Mouse (Mus musculus) gastrocnemius, postnatal 10 days (tissue): ENCODE measurements around the gene Dcaf7. TPM values are rescaled to one million over a fixed set of nuclear protein-coding genes. Genes with fewer than 3 reads are reported as not detected.
"Not testable (repeated sequence)": the region's sequence is repeated elsewhere in the genome, so short reads cannot be mapped to it uniquely, and the experiment has no call there.

ENCODE experiments used
- DNase-seq: peaks from one replicate; pipeline ENCODE4 v3.0.0; 2021; ENCODE audit warnings: mixed read lengths
- long read RNA-seq, 2 experiments: library from polyadenylated mRNA; stranded (forward); transcript quantifications; one replicate each; pipeline ENCODE4 v2.0.0; 2021
- total RNA-seq, 2 experiments: library from RNA; stranded (reverse); gene quantifications; 2 replicates each; pipeline ENCODE4 v1.2.3; 2021

Dcaf7 gene
- total RNA-seq = 10 to 100 TPM; 39.2 to 40.9 TPM
- long read RNA-seq, experiment 1, full-length matches to known transcripts = 17 of 31 reads
- long read RNA-seq, experiment 1, partial matches to known transcripts = 1 of 31 reads
- long read RNA-seq, experiment 1, other reads (novel, unspliced or antisense) = 13 of 31 reads
- long read RNA-seq, experiment 2, full-length matches to known transcripts = 18 of 37 reads
- long read RNA-seq, experiment 2, partial matches to known transcripts = 17 of 37 reads
- long read RNA-seq, experiment 2, other reads (novel, unspliced or antisense) = 2 of 37 reads

DNA sequence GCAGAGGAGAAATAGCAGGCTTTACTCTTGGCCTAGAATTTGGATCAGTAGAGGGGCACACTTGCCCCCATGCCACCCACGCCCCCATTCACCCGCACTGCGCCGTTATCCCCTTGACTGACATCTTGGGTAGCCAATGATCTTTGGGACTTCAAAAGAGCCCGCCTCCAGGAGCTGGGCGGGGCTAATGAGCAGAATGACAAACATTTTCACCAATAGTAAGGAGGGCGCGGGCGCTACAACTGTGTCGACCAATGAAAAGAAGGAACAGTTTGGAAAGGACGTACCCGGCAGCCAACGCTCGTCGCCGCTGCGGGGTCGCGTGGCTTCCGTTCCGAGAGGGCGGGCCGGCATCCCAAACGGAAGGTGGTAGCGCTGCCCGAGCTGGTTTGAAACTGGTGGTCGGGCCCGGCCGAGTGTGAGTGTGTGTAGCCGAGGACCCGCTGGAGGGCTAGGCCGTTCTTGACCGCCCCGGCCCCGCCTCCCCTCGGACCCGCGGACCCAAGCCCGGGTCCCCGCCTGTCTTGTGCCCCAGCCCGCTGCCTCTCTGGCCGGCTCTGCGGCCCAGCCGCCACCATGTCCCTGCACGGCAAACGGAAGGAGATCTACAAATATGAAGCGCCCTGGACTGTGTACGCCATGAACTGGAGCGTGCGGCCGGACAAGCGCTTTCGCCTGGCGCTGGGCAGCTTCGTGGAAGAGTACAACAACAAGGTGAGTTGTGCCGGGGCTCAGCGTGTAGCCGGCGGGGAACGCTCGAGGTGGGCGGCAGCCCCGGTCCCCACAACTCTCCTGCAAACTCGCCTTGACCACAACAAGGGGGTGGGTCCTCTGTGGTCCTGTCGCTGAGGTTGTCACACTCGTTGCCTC is at the start of gene Dcaf7:
Dcaf7 (plus strand) TSS at position 325 of the 870 bp plus-strand sequence.
- peak; percentile 93 for DNase-seq

DNA sequence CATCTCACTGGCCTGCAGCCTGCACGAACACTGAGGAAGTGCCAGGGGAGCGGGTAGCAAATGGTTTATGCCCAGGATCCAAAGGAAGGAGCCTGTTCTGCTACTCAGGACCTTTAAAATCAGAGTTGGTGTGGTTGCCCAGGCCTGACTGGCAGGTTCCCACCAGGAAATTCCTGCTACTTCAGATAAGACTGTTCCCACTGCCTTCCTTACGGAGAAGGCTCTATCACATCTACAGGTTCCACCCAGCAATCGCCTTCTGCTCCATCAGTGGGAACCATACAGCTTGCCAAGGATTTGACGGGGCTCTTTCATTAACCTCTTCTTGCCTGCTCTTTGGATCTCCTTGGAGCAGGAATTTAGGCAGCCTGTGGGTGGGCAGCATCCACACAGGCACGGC is 49.2 kb upstream of the Dcaf7 start:
- DNase-seq = no peak

DNA sequence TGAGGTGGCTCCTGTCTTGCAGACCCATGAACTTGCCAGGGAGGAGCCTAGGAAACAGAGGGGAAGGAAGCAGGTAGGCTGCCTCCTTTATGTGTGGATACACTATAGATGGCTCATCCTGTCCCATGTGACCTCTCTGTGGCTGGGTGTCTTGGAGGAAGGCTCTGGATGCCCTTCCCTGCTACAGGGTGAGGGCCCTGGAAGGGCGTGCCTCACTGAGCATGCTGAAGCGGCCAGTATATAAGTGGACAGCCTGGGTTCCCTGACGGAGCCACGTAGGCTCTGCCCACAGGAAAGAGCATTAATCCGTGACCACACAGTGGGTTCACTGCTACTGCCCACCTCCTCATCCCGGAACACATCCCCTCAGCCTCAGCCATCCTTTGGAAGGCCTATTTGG is 47.2 kb upstream of the Dcaf7 start:
- no peak for DNase-seq

GRCm38 (mm10) chr11:105990231-105990630 is 46.4 kb upstream of the Dcaf7 start:
- no peak for DNase-seq

GRCm38 (mm10) chr11:105994375-105994774 is 42.3 kb upstream of the Dcaf7 start, which contains the start of gene Ace3:
Ace3 (plus strand) TSS chr11:105994675.
- no peak for DNase-seq

DNA sequence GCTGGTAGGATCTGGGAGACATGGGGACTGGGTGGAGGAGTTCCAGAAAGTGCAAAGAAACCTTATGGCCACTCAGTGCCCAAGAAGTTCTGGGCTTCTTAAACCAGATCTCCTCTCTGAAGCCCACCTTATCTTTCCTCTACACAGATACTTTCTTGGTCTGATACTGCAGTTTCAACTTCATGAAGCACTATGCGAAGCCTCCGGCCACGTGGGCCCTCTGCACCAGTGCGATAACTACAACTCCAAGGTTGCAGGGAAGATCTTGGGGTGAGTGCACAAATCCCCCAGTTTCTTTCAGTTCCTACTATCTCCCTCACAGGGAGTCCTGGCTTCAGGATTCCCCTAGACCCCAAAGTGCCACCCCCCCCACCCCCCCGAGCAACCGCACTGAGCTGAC is 36.6 kb upstream of the Dcaf7 start:
- no peak for DNase-seq

GRCm38 (mm10) chr11:106001718-106002117 is 35.0 kb upstream of the Dcaf7 start:
- no peak for DNase-seq

DNA sequence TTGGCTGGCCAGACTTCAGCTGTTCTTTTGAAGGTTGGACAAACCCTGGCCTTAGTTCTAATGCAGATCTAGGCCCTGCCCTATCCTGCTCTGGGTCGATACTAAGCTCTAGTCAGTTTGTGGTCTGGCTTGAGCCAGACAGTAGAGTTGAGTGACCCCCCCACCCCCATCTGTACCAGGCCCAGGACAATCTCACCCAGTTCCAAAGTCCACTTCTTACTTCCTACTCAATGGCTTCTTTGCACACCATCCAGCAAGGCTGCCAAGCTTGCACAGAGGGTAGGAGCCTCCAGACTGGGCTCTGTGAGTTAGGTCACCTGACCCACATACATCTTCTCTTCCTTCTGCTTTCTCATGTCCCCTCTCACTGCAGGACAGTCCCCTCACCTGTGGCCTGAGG is 32.1 kb upstream of the Dcaf7 start:
- no peak for DNase-seq

DNA sequence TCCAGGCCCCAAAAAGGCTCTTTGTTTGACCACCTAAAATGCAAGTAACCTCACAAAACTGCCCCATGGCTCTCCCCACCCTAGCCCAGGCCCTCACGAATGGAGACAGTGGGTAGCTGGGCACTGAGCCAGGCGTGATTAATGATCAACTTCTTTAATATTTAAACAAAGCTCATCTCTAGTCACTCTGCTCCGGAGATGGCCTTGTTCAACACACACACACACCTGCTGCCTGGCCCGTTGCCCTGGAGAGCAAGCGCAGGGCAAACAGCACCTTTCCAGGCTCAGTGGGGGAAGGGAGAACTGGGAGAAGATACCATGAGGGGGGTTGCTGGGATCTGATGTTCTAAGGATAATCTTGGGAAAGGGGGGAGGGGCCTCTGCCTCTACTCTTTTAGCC is 30.7 kb upstream of the Dcaf7 start:
- no peak for DNase-seq

GRCm38 (mm10) chr11:106007821-106008220 is 28.9 kb upstream of the Dcaf7 start, which contains the start of gene Kcnh6:
Kcnh6 (plus strand) TSS chr11:106008124.
- DNase-seq = peak; percentile 82

- no peak for DNase-seq
Observed at GRCm38 (mm10) chr11:106012711-106013110, 24.0 kb upstream of the Dcaf7 start.

- peak; percentile 64 for DNase-seq
Observed at GRCm38 (mm10) chr11:106013556-106014225, 23.0 kb upstream of the Dcaf7 start.

GRCm38 (mm10) chr11:106016440-106016839 is 20.2 kb upstream of the Dcaf7 start:
- DNase-seq = no peak

DNA sequence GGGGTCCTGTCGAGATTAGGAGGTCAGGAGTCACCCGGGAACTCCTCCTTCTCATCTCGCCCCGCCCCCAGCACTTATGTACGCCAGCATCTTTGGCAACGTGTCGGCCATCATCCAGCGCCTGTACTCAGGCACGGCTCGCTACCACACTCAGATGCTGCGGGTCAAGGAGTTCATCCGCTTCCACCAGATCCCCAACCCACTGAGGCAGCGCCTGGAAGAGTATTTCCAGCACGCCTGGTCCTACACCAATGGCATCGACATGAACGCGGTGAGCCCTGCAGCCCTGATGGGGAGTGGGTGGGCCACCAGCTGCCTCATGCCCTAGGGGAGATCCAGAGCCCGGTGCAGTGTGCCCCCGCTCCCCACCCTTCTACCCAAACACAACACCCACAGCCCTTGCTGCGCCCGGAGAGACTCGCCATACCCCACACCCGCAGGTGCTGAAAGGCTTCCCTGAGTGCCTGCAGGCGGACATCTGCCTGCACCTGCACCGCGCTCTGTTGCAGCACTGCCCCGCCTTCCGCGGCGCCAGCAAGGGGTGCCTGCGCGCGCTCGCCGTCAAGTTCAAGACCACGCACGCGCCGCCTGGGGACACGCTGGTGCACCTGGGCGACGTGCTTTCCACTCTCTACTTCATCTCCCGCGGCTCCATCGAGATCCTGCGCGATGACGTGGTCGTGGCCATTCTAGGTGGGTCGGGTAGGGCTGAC is 16.5 kb upstream of the Dcaf7 start:
- no peak for DNase-seq

DNA sequence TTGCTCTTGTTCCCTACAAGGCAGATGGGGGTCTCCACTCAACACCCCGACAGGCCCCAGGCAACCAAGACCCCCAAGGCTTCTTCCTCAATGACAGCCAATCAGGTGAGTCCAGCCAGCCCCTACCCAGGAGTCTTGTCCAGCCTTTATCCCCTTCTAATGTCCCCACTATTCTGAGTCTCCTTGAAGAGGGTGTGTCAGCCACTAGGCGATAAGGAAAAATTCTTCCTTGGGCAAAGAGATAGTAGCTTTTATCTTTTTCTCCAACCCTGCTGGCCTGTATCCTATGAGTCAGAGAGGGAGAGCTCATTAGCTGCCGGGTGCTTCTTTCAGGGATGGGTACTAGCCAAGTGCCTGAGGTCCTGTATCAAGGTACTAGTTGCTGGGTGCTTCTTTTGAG is 10.9 kb upstream of the Dcaf7 start:
- no peak for DNase-seq

- peak; percentile 63 for DNase-seq
Observed at GRCm38 (mm10) chr11:106026465-106027151, 10.1 kb upstream of the Dcaf7 start.

- no peak for DNase-seq
Observed at GRCm38 (mm10) chr11:106027607-106028006, 9.1 kb upstream of the Dcaf7 start.

GRCm38 (mm10) chr11:106032074-106032473 is 4.6 kb upstream of the Dcaf7 start:
- DNase-seq = not testable (repeated sequence)

- DNase-seq = no peak
Observed at GRCm38 (mm10) chr11:106033491-106033919, 3.2 kb upstream of the Dcaf7 start.

DNA sequence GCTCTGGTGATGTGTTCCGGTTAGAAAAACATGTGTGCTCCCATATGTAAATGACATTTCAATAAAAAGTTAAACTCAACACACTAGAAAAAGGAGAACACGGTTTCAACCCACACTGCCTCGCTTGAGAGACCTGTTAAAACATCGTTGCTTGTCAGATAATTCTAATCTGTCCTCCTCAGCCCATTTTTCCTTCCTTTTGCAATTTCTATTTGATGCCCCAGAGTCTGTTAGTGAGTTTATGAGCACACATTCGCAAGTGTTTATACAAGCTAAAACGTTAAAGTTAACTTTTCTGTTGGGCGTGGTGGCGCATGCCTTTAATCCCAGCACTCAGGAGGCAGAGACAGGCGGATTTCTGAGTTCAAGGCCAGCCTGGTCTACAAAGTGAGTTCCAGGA is 1.7 kb upstream of the Dcaf7 start:
- no peak for DNase-seq

- peak; percentile 24 for DNase-seq
Observed at GRCm38 (mm10) chr11:106037418-106037751, 713 bp downstream of the Dcaf7 start.

DNA sequence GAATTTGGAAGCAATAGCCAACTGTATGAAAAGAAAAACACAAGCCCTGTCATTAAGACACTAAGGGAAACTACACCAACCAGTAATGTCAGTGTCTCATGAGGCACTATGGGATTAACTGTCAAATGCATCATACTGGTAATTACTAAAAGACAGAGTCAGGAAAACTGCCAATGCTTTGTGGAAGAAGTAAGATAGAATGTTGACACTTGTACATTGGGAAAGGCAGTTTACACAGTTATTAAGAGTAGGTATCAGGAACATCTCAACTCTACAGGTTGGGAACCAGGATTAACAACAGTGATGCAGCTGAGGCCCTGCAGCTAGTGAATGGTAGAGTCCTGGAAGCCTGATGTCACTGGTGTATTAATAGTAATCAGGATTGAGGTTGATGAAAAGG is 7.7 kb downstream of the Dcaf7 start:
- DNase-seq = no peak
